Mouse (Mus musculus) bone marrow, adult 2 months (tissue): ENCODE data around the gene Wdhd1. TPM values are rescaled to one million over a fixed set of nuclear protein-coding genes. Genes with fewer than 3 reads are reported as not detected.

Experiments used
- H3K27ac ChIP-seq: fragments of 200-500 bp; 2 replicates; pipeline ENCODE4 v1.5.1; 2012; ENCODE audit warnings: low read depth, mild to moderate bottlenecking, control low read depth, inconsistent platforms, low read length; ENCODE audit not compliant: control insufficient read depth, poor library complexity, insufficient read depth
- H3K4me1 ChIP-seq: fragments of 200-500 bp; 2 replicates; pipeline ENCODE4 v1.6.1; 2011; ENCODE audit warnings: low read length; ENCODE audit not compliant: control insufficient read depth, insufficient read depth
- H3K4me3 ChIP-seq: fragments of 200-500 bp; replicated peaks from 2 replicates; pipeline ENCODE3; 2011; ENCODE audit warnings: mild to moderate bottlenecking, low read depth, low read length, control low read depth; ENCODE audit not compliant: control insufficient read depth
- CTCF ChIP-seq: fragments of 200-500 bp; IDR thresholded peaks from 2 replicates; pipeline ENCODE4 v1.5.1; 2011; ENCODE audit warnings: low read length, control low read depth; ENCODE audit not compliant: control insufficient read depth, insufficient read depth
- POLR2A ChIP-seq: fragments of 200-500 bp; IDR thresholded peaks from 2 replicates; pipeline ENCODE4 v1.6.1; 2011; ENCODE audit warnings: low read depth, mild to moderate bottlenecking, control low read depth, low read length, borderline replicate concordance; ENCODE audit not compliant: control insufficient read depth
- WGBS: fragments of 180-500 bp; shearing (Covaris S2); methylation state at CpG from one replicate; pipeline ENCODE4 v1.1.7; 2018; 5-methylcytosine and 5-hydroxymethylcytosine counted together
- polyA plus RNA-seq: library from polyadenylated mRNA; stranded (reverse); fragments of >200 nt; gene quantifications from 2 replicates; pipeline ENCODE4 v1.2.4, GENCODE M21; 2011; ENCODE audit warnings: low replicate concordance; ENCODE audit not compliant: missing spikeins, insufficient read depth, insufficient read length

The Wdhd1 gene
- polyA plus RNA-seq, 1 experiment, result 69.3 TPM

- no peaks in the 10 kb centered on the region for H3K4me1 ChIP-seq
Observed at GRCm38 (mm10) chr14:47304814-47305405, 28.3 kb upstream of the Wdhd1 start.

GRCm38 (mm10) chr14:47302885-47303680 is 26.4 kb upstream of the Wdhd1 start:
- TF ChIP-seq CTCF (no peak), POLR2A (no peak)
- 74% methylated on average over 14 of the region's 14 CpGs for WGBS
- H3K27ac ChIP-seq, result no peak overlapping the region
- no peaks in the 10 kb centered on the region for H3K4me1 ChIP-seq
- H3K4me3 ChIP-seq, result no peak overlapping the region

More at GRCm38 (mm10) chr14:47304814-47305405, 28.3 kb upstream of the Wdhd1 start:
- Histone ChIP-seq H3K27ac (no peak overlapping the region), H3K4me3 (no peak overlapping the region)
- TF ChIP-seq POLR2A (no peak), CTCF (no peak)
- WGBS, result 82% methylated on average over 6 of the region's 6 CpGs

DNA sequence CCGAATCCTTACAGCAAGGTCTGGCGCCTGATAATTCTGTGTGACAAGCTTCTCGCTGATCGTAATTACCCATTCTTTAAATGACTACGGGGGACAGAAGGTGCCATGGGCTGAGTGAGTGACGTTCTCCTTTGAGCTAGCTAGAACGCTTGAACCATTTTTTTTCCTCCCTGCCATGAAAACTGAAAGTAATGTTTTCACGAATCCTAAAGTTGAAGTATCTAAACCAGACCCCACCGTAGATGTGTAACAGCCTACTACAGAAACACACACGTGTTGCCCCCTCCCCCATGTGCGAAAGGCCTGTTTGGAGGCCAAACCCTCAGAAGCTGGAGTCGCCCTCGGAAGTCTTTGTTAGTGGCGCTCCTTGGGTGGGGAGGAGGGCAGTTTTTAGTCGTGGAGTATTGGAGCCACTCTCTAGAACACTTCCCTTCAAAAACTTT is 22.2 kb upstream of the Wdhd1 start:
- Histone ChIP-seq H3K27ac (peak overlapping the region; percentile 42; the same call in 1 of the 2 replicates), H3K4me3 (peak overlapping the region; percentile 97), H3K4me1 (no peaks in the 10 kb centered on the region; the same call in 1 of the 2 replicates)
- no peak for TF ChIP-seq POLR2A
- no peak for TF ChIP-seq CTCF
- WGBS, result under 1% methylated on average over 15 of the region's 15 CpGs

DNA sequence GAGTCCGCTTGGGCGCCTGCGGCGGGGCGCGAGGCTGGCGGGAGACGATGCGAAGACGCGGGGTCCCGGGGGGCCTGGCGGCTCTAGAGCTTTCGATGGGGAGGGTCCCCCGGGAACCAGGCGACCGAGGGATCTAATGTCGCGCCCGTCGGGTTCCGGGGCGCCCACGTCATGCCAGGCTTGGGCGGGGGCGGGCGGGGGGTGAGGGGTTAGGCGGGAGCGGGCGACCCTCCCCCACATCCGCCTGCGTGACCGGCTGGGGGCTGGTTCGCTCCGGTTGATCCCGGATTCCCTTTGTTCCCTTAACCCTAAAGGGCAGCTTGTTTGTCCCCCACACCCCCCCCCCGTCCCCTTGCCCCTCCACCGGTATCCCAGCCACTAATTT is 21.7 kb upstream of the Wdhd1 start:
- under 1% methylated on average over 38 of the region's 38 CpGs for WGBS
- TF ChIP-seq CTCF (no peak), POLR2A (no peak)
- H3K27ac ChIP-seq, result peak overlapping the region; percentile 95
- H3K4me3 ChIP-seq, result peak overlapping the region; percentile 97
- no peaks in the 10 kb centered on the region; the same call in 1 of the 2 replicates for H3K4me1 ChIP-seq

GRCm38 (mm10) chr14:47297785-47298407 is 21.2 kb upstream of the Wdhd1 start, which contains the start of gene Mapk1ip1l:
Mapk1ip1l (plus strand) TSS chr14:47298266.
- Histone ChIP-seq H3K4me1 (no peaks in the 10 kb centered on the region; the same call in 1 of the 2 replicates), H3K27ac (peak within 1 kb of the TSS; percentile 95), H3K4me3 (peak within 1 kb of the TSS; percentile 97)
- WGBS, result under 1% methylated on average over 34 of the region's 34 CpGs
- TF ChIP-seq POLR2A (peak; percentile 86; the same call in 1 of the 2 replicates), CTCF (peak; percentile 76)

DNA sequence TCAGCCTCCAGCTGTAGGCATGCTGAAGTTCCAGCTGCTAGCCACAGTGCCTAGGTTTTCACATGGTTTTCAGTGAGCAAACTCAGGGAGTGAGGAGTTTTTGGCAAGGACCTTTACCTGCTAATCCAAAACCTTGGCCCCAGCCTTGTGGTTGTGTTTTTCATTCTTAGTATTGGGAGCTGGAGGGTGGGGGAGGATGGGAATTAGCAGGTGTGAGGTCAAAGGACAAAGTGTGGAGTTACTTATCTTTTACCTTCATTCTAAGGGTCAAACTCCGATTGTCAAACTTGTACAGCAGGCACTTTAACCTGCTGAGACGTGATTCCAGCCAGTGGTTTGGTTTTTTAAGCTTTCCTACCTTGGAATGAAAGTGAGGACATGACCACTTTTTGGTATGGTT is 19.6 kb upstream of the Wdhd1 start:
- TF ChIP-seq POLR2A, result no peak
- no peak for TF ChIP-seq CTCF
- H3K27ac ChIP-seq, result no peak overlapping the region
- no peaks in the 10 kb centered on the region; the same call in 1 of the 2 replicates for H3K4me1 ChIP-seq
- 85% methylated on average over 2 of the region's 2 CpGs for WGBS
- H3K4me3 ChIP-seq, result no peak overlapping the region

GRCm38 (mm10) chr14:47294136-47294535 is 17.5 kb upstream of the Wdhd1 start:
- H3K4me1 ChIP-seq, result no peaks in the 10 kb centered on the region; the same call in 1 of the 2 replicates
- TF ChIP-seq CTCF (no peak), POLR2A (no peak)
- WGBS, result 51% methylated on average over 4 of the region's 4 CpGs
- H3K4me3 ChIP-seq, result no peak overlapping the region
- H3K27ac ChIP-seq, result no peak overlapping the region

GRCm38 (mm10) chr14:47291772-47292171 is 15.1 kb upstream of the Wdhd1 start:
- TF ChIP-seq POLR2A, result no peak
- TF ChIP-seq CTCF, result no peak
- H3K4me3 ChIP-seq, result no peak overlapping the region
- no peaks in the 10 kb centered on the region; the same call in 1 of the 2 replicates for H3K4me1 ChIP-seq
- H3K27ac ChIP-seq, result no peak overlapping the region
- WGBS, result 92% methylated on average over 1 of the region's 1 CpGs
